Mouse (Mus musculus): Measurements from ENCODE around the gene Tomm6. TPM values are rescaled to one million over a fixed set of nuclear protein-coding genes. Genes with fewer than 3 reads are reported as not detected.

Gene Tomm6
- polyA plus RNA-seq, 1 experiment: 221 TPM

- Histone ChIP-seq H3K9me3 (replicated peaks; ENCODE audit: control insufficient read depth, insufficient read depth, low read length, poor library complexity, severe bottlenecking) (no peaks in the 10 kb centered on the region), H3K9ac (ENCODE audit: low read depth, poor library complexity, severe bottlenecking) (0 out of 2 replicates have a peak overlapping the region, but pooled peaks have one; percentile 17), H3K27me3 (ENCODE audit: control insufficient read depth, insufficient read depth, low read length, poor library complexity, severe bottlenecking) (no peaks in the 10 kb centered on the region), H3K27ac (ENCODE audit: insufficient read depth, low read length) (peak overlapping the region; percentile 72), H3K36me3 (ENCODE audit: control insufficient read depth, insufficient read depth, low read length, poor library complexity, severe bottlenecking) (no peaks in the 10 kb centered on the region), H3K4me3 (ENCODE audit: low read depth, low read length) (no peak overlapping the region), H3K4me1 (ENCODE audit: control insufficient read depth, insufficient read depth, low read length) (peaks cover under 1% of the 10 kb centered on the region)
- no peak for TF ChIP-seq POLR2A (IDR thresholded peaks at IDR 0.05; ENCODE audit: insufficient read depth, low read length)
- no peak for TF ChIP-seq CTCF (IDR thresholded peaks at IDR 0.05; ENCODE audit: low read depth, low read length)
- no peak for TF ChIP-seq EP300 (IDR thresholded peaks at IDR 0.05; ENCODE audit: insufficient read depth, low read depth, low read length)
Measured at GRCm38 (mm10) chr17:47701793-47702192, 13.6 kb upstream of the Tomm6 start.

GRCm38 (mm10) chr17:47699055-47699454, 10.9 kb upstream of the Tomm6 start:
- Histone ChIP-seq H3K9ac (ENCODE audit: low read depth, poor library complexity, severe bottlenecking) (no peak overlapping the region), H3K4me3 (ENCODE audit: low read depth, low read length) (no peak overlapping the region), H3K9me3 (replicated peaks; ENCODE audit: control insufficient read depth, insufficient read depth, low read length, poor library complexity, severe bottlenecking) (no peaks in the 10 kb centered on the region), H3K27ac (ENCODE audit: insufficient read depth, low read length) (no peak overlapping the region), H3K4me1 (ENCODE audit: control insufficient read depth, insufficient read depth, low read length) (no peaks in the 10 kb centered on the region), H3K27me3 (ENCODE audit: control insufficient read depth, insufficient read depth, low read length, poor library complexity, severe bottlenecking) (no peaks in the 10 kb centered on the region), H3K36me3 (ENCODE audit: control insufficient read depth, insufficient read depth, low read length, poor library complexity, severe bottlenecking) (no peaks in the 10 kb centered on the region)
- TF ChIP-seq CTCF (IDR thresholded peaks at IDR 0.05; ENCODE audit: low read depth, low read length) (no peak), EP300 (IDR thresholded peaks at IDR 0.05; ENCODE audit: insufficient read depth, low read depth, low read length) (no peak), POLR2A (IDR thresholded peaks at IDR 0.05; ENCODE audit: insufficient read depth, low read length) (no peak)

- Histone ChIP-seq H3K9ac (ENCODE audit: low read depth, poor library complexity, severe bottlenecking) (no peak overlapping the region), H3K27ac (ENCODE audit: insufficient read depth, low read length) (no peak overlapping the region), H3K36me3 (ENCODE audit: control insufficient read depth, insufficient read depth, low read length, poor library complexity, severe bottlenecking) (no peaks in the 10 kb centered on the region), H3K4me1 (ENCODE audit: control insufficient read depth, insufficient read depth, low read length) (no peaks in the 10 kb centered on the region), H3K4me3 (ENCODE audit: low read depth, low read length) (no peak overlapping the region), H3K27me3 (ENCODE audit: control insufficient read depth, insufficient read depth, low read length, poor library complexity, severe bottlenecking) (no peaks in the 10 kb centered on the region), H3K9me3 (replicated peaks; ENCODE audit: control insufficient read depth, insufficient read depth, low read length, poor library complexity, severe bottlenecking) (no peaks in the 10 kb centered on the region)
- TF ChIP-seq POLR2A (IDR thresholded peaks at IDR 0.05; ENCODE audit: insufficient read depth, low read length): no peak
- TF ChIP-seq CTCF (IDR thresholded peaks at IDR 0.05; ENCODE audit: low read depth, low read length): no peak
- TF ChIP-seq EP300 (IDR thresholded peaks at IDR 0.05; ENCODE audit: insufficient read depth, low read depth, low read length): no peak
Measured at GRCm38 (mm10) chr17:47698156-47698555, 10.0 kb upstream of the Tomm6 start.

GRCm38 (mm10) chr17:47695337-47695710, 7.1 kb upstream of the Tomm6 start:
- peak overlapping the region; percentile 91 for H3K9ac ChIP-seq (ENCODE audit: low read depth, poor library complexity, severe bottlenecking)
- TF ChIP-seq CTCF (IDR thresholded peaks at IDR 0.05; ENCODE audit: low read depth, low read length) (no peak), EP300 (IDR thresholded peaks at IDR 0.05; ENCODE audit: insufficient read depth, low read depth, low read length) (no peak), POLR2A (IDR thresholded peaks at IDR 0.05; ENCODE audit: insufficient read depth, low read length) (no peak)
- no peaks in the 10 kb centered on the region for H3K4me1 ChIP-seq (ENCODE audit: control insufficient read depth, insufficient read depth, low read length)
- H3K4me3 ChIP-seq (ENCODE audit: low read depth, low read length): peak overlapping the region; percentile 66
- no peaks in the 10 kb centered on the region for H3K27me3 ChIP-seq (ENCODE audit: control insufficient read depth, insufficient read depth, low read length, poor library complexity, severe bottlenecking)
- no peaks in the 10 kb centered on the region for H3K36me3 ChIP-seq (ENCODE audit: control insufficient read depth, insufficient read depth, low read length, poor library complexity, severe bottlenecking)
- no peak overlapping the region for H3K27ac ChIP-seq (ENCODE audit: insufficient read depth, low read length)
- H3K9me3 ChIP-seq (replicated peaks; ENCODE audit: control insufficient read depth, insufficient read depth, low read length, poor library complexity, severe bottlenecking): no peaks in the 10 kb centered on the region

- Histone ChIP-seq H3K4me1 (ENCODE audit: control insufficient read depth, insufficient read depth, low read length) (no peaks in the 10 kb centered on the region), H3K9me3 (replicated peaks; ENCODE audit: control insufficient read depth, insufficient read depth, low read length, poor library complexity, severe bottlenecking) (no peaks in the 10 kb centered on the region), H3K27ac (ENCODE audit: insufficient read depth, low read length) (no peak within 1 kb of the TSS), H3K4me3 (ENCODE audit: low read depth, low read length) (peak within 1 kb of the TSS; percentile 66), H3K36me3 (ENCODE audit: control insufficient read depth, insufficient read depth, low read length, poor library complexity, severe bottlenecking) (no peaks in the 10 kb centered on the region), H3K9ac (ENCODE audit: low read depth, poor library complexity, severe bottlenecking) (peak within 1 kb of the TSS; percentile 91), H3K27me3 (ENCODE audit: control insufficient read depth, insufficient read depth, low read length, poor library complexity, severe bottlenecking) (no peaks in the 10 kb centered on the region)
- TF ChIP-seq CTCF (IDR thresholded peaks at IDR 0.05; ENCODE audit: low read depth, low read length) (peak; percentile 72), POLR2A (IDR thresholded peaks at IDR 0.05; ENCODE audit: insufficient read depth, low read length) (no peak)
Measured at GRCm38 (mm10) chr17:47694503-47695336, 6.5 kb upstream of the Tomm6 start, which contains the start of gene Prickle4. Gene Prickle4, minus strand, starts transcription at chr17:47694736.

- no peaks in the 10 kb centered on the region for H3K36me3 ChIP-seq (ENCODE audit: control insufficient read depth, insufficient read depth, low read length, poor library complexity, severe bottlenecking)
- no peak within 1 kb of the TSS for H3K27ac ChIP-seq (ENCODE audit: insufficient read depth, low read length)
- no peaks in the 10 kb centered on the region for H3K27me3 ChIP-seq (ENCODE audit: control insufficient read depth, insufficient read depth, low read length, poor library complexity, severe bottlenecking)
- no peaks in the 10 kb centered on the region for H3K9me3 ChIP-seq (replicated peaks; ENCODE audit: control insufficient read depth, insufficient read depth, low read length, poor library complexity, severe bottlenecking)
- H3K9ac ChIP-seq (ENCODE audit: low read depth, poor library complexity, severe bottlenecking): peak within 1 kb of the TSS; percentile 91
- no peak for TF ChIP-seq POLR2A (IDR thresholded peaks at IDR 0.05; ENCODE audit: insufficient read depth, low read length)
- H3K4me1 ChIP-seq (ENCODE audit: control insufficient read depth, insufficient read depth, low read length): no peaks in the 10 kb centered on the region
- peak within 1 kb of the TSS; percentile 66 for H3K4me3 ChIP-seq (ENCODE audit: low read depth, low read length)
Measured at GRCm38 (mm10) chr17:47694442-47694502, 6.1 kb upstream of the Tomm6 start, which contains the start of gene Gm21981. Gene Gm21981, minus strand, starts transcription at chr17:47694455.

Measured in ES-Bruce4 (cell line).